Mouse (Mus musculus): ENCODE results near the gene Hist2h3c2.
"Not testable (repeated sequence)": the region's sequence is repeated elsewhere in the genome, so short reads cannot be mapped to it uniquely, and the experiment has no call there.

Gene Hist2h3c2

GRCm38 (mm10) chr3:96236834-96237334 is 2.0 kb downstream of the Hist2h3c2 start:
- DNase-seq (ENCODE audit: low read depth, low spot score) = no peak

- no peak for DNase-seq (ENCODE audit: low read depth, low spot score)
These were observed 3.1 kb downstream of the Hist2h3c2 start for GRCm38 (mm10) chr3:96235836-96236235.

- no peak for DNase-seq (ENCODE audit: low read depth, low spot score)
These were observed 4.0 kb downstream of the Hist2h3c2 start for GRCm38 (mm10) chr3:96234914-96235313.

GRCm38 (mm10) chr3:96231758-96232120 is 7.2 kb downstream of the Hist2h3c2 start:
- no peak for DNase-seq (ENCODE audit: low read depth, low spot score)

GRCm38 (mm10) chr3:96230910-96231757 is 7.8 kb downstream of the Hist2h3c2 start:
- no peak for DNase-seq (ENCODE audit: low read depth, low spot score)

- no peak for DNase-seq (ENCODE audit: low read depth, low spot score)
These were observed 8.5 kb downstream of the Hist2h3c2 start for GRCm38 (mm10) chr3:96230404-96230803.

- no peak for DNase-seq (ENCODE audit: low read depth, low spot score)
These were observed 10.1 kb downstream of the Hist2h3c2 start for GRCm38 (mm10) chr3:96228828-96229227.

GRCm38 (mm10) chr3:96226695-96227648 is 12.0 kb downstream of the Hist2h3c2 start:
- no peak for DNase-seq (ENCODE audit: low read depth, low spot score)

GRCm38 (mm10) chr3:96225421-96225820 is 13.5 kb downstream of the Hist2h3c2 start:
- no peak for DNase-seq (ENCODE audit: low read depth, low spot score)

- no peak for DNase-seq (ENCODE audit: low read depth, low spot score)
These were observed 16.2 kb downstream of the Hist2h3c2 start for GRCm38 (mm10) chr3:96222774-96223173.

GRCm38 (mm10) chr3:96221640-96222038 is 17.3 kb downstream of the Hist2h3c2 start:
- no peak for DNase-seq (ENCODE audit: low read depth, low spot score)

- peak; percentile 93 for DNase-seq (ENCODE audit: low read depth, low spot score)
These were observed 17.9 kb downstream of the Hist2h3c2 start, which contains the start of the genes Hist2h2ac and Hist2h2be for GRCm38 (mm10) chr3:96220765-96221639. TSS of gene Hist2h2ac (minus strand) at chr3:96220880. TSS of gene Hist2h2be (plus strand) at chr3:96221119.

GRCm38 (mm10) chr3:96220131-96220764 is 18.7 kb downstream of the Hist2h3c2 start:
- DNase-seq (ENCODE audit: low read depth, low spot score) = peak; percentile 73

- DNase-seq (ENCODE audit: low read depth, low spot score) = peak; percentile 91
These were observed 19.2 kb downstream of the Hist2h3c2 start, which contains the start of the genes Bola1 and Hist2h2ab for GRCm38 (mm10) chr3:96219661-96220130. TSS of gene Bola1 (minus strand) at chr3:96219709. TSS of gene Hist2h2ab (plus strand) at chr3:96219865.

- peak; percentile 32 for DNase-seq (ENCODE audit: low read depth, low spot score)
These were observed 19.7 kb downstream of the Hist2h3c2 start for GRCm38 (mm10) chr3:96219191-96219641.

GRCm38 (mm10) chr3:96209242-96209641 is 29.7 kb downstream of the Hist2h3c2 start:
- no peak for DNase-seq (ENCODE audit: low read depth, low spot score)

GRCm38 (mm10) chr3:96207819-96208218 is 31.1 kb downstream of the Hist2h3c2 start:
- DNase-seq (ENCODE audit: low read depth, low spot score) = no peak

- no peak for DNase-seq (ENCODE audit: low read depth, low spot score)
These were observed 39.2 kb downstream of the Hist2h3c2 start for GRCm38 (mm10) chr3:96199731-96200130.

- not testable (repeated sequence) for DNase-seq (ENCODE audit: low read depth, low spot score)
These were observed 40.2 kb downstream of the Hist2h3c2 start for GRCm38 (mm10) chr3:96198601-96199251.

GRCm38 (mm10) chr3:96198181-96198580 is 40.7 kb downstream of the Hist2h3c2 start:
- no peak for DNase-seq (ENCODE audit: low read depth, low spot score)

Measured in forelimb bud, embryonic 11.5 days (tissue).